Comparison of ENCODE assay signal across 15 mouse cellular contexts in the genomic region with DNA sequence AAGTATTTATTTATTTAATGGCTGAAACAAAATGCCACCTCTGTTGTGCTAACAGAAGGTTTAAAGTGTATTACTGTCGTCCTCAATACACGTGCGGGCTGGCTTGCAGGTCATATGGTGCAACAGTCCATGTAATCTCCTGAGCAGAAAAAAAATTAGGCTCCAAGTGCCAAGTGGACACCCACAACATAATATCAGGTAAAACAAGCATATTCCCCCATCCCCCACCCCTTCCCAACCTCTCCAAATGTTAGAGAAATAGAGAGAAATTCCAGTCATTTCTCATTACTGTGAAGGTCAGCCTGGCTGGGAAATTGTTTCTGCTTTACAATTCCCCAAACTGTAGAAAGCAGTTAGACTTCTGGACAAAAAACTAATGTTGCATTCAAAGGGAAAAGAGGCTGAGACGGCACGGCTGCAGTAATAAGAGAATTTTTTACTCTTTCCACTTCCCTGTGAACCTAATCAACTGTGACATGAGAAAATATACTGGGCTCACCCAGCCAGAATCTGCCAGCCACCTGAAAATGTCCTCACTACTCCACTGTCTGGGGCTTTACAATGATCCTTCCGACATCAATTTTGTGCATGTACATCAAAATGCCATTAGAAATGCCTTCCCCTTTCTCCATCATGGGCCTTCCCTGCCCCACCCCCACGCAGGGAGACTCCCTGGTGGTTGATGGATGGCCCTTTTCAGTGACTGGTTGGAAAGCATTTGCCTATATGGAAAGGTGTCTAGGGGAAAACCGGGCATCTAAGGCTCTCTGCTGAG.
A peak's percentile ranks its signal among the peaks of the same experiment; 100 is the strongest.
DNase-seq lines count a peak whose midpoint lies in the region; ATAC-seq and TF ChIP-seq lines count a peak whose summit lies in the region.
"Had no signal": no experiment of that assay in that cellular context is flagged by ENCODE, and none has a peak within 500 bp of the region (broad histone marks: within the 10 kb centered on the region; RNA-seq: fewer than 3 reads in every experiment).

No protein-coding gene starts in this region.

- H3K4me1 ChIP-seq in limb, embryonic 13.5 days, result peaks cover 13% of the 10 kb centered on the region
- H3K4me1 ChIP-seq in limb, embryonic 10.5 days, result peaks cover 11% of the 10 kb centered on the region
- no peaks in the 10 kb centered on the region for H3K4me1 ChIP-seq in limb, embryonic 14.5 days (ENCODE audit: control insufficient read depth, insufficient read depth, low read length)
- peaks cover 6% of the 10 kb centered on the region; the same call in 1 of the 2 replicates for H3K4me1 ChIP-seq in neural tube, embryonic 14.5 days (ENCODE audit: control insufficient read depth, insufficient read depth, low read length)
- H3K4me1 ChIP-seq in forebrain, embryonic 13.5 days, result no peaks in the 10 kb centered on the region
- H3K4me1 ChIP-seq: liver, embryonic 15.5 days had no signal

- no peak for TF ChIP-seq POLR2A in limb, embryonic 14.5 days (IDR thresholded peaks at IDR 0.05; ENCODE audit: borderline replicate concordance, extremely low read depth, insufficient read depth, insufficient read length)

- H3K4me2 ChIP-seq in limb, embryonic 13.5 days (replicated peaks), result no peak overlapping the region
- no peak overlapping the region for H3K4me2 ChIP-seq in limb, embryonic 14.5 days (replicated peaks; ENCODE audit: low read depth, low read length, severe bottlenecking)
- H3K4me2 ChIP-seq in neural tube, embryonic 14.5 days (ENCODE audit: low read depth, low read length), result no peak overlapping the region; the same call in 1 of the 2 replicates
- H3K4me2 ChIP-seq in forebrain, embryonic 13.5 days, result no peak overlapping the region
- H3K4me2 ChIP-seq: liver, embryonic 15.5 days had no signal

- H3K36me3 ChIP-seq in limb, embryonic 13.5 days, result no peaks in the 10 kb centered on the region
- no peaks in the 10 kb centered on the region for H3K36me3 ChIP-seq in limb, embryonic 10.5 days
- H3K36me3 ChIP-seq in limb, embryonic 14.5 days (ENCODE audit: control insufficient read depth, insufficient read depth, low read length), result no peaks in the 10 kb centered on the region
- no peaks in the 10 kb centered on the region for H3K36me3 ChIP-seq in neural tube, embryonic 14.5 days (ENCODE audit: control insufficient read depth, insufficient read depth, low read length)
- H3K36me3 ChIP-seq in forebrain, embryonic 13.5 days (ENCODE audit: poor library complexity, severe bottlenecking), result no peaks in the 10 kb centered on the region
- H3K36me3 ChIP-seq: liver, embryonic 15.5 days had no signal

- H3K9ac ChIP-seq in limb, embryonic 13.5 days, result no peak overlapping the region
- no peak overlapping the region for H3K9ac ChIP-seq in limb, embryonic 14.5 days (ENCODE audit: low read depth, low read length, severe bottlenecking)
- H3K9ac ChIP-seq in neural tube, embryonic 14.5 days (replicated peaks; ENCODE audit: low read depth, low read length), result no peak overlapping the region
- no peak overlapping the region for H3K9ac ChIP-seq in forebrain, embryonic 13.5 days
- H3K9ac ChIP-seq: liver, embryonic 15.5 days had no signal

- no peak for DNase-seq in limb, embryonic 10.5 days (ENCODE audit: low spot score)
- peak; percentile 25 for DNase-seq in embryo, embryonic 9.5 days (ENCODE audit: extremely low spot score)
- peak; percentile 7 for DNase-seq in limb, embryonic 14.5 days (ENCODE audit: low spot score)
- DNase-seq: cerebellum, adult 18-20 months; heart, adult 11 months; heart, postnatal 36 days; kidney, postnatal 25 days; lung, postnatal 4 days; right cerebral cortex, postnatal 4 days had no signal

- peak; percentile 44; the same call in 1 of the 2 replicates for ATAC-seq in limb, embryonic 13.5 days (ENCODE audit: low FRiP score, low read depth)
- ATAC-seq in limb, embryonic 14.5 days (ENCODE audit: low FRiP score, low read depth), result no peak
- ATAC-seq in neural tube, embryonic 14.5 days (ENCODE audit: low read depth), result peak; percentile 64; the same call in 1 of the 2 replicates
- no peak for ATAC-seq in forebrain, embryonic 13.5 days
- ATAC-seq in erythroid progenitor cell, adult 5-6 weeks (replicated peaks; ENCODE audit: low FRiP score, poor library complexity, severe bottlenecking), result no peak

- H3K4me3 ChIP-seq in limb, embryonic 13.5 days, result no peak overlapping the region
- H3K4me3 ChIP-seq in limb, embryonic 10.5 days, result no peak overlapping the region
- no peak overlapping the region for H3K4me3 ChIP-seq in limb, embryonic 14.5 days (replicated peaks; ENCODE audit: low read length)
- no peak overlapping the region for H3K4me3 ChIP-seq in neural tube, embryonic 14.5 days (ENCODE audit: low read depth, low read length)
- H3K4me3 ChIP-seq in forebrain, embryonic 13.5 days, result no peak overlapping the region
- H3K4me3 ChIP-seq: liver, embryonic 15.5 days had no signal

- H3K9me3 ChIP-seq in limb, embryonic 13.5 days, result no peaks in the 10 kb centered on the region
- no peaks in the 10 kb centered on the region for H3K9me3 ChIP-seq in limb, embryonic 10.5 days (replicated peaks)
- H3K9me3 ChIP-seq in limb, embryonic 14.5 days (ENCODE audit: control insufficient read depth, low read length), result no peaks in the 10 kb centered on the region
- no peaks in the 10 kb centered on the region for H3K9me3 ChIP-seq in neural tube, embryonic 14.5 days (ENCODE audit: control insufficient read depth, low read length)
- H3K9me3 ChIP-seq in forebrain, embryonic 13.5 days (replicated peaks), result no peaks in the 10 kb centered on the region
- H3K9me3 ChIP-seq: liver, embryonic 15.5 days had no signal

- no peaks in the 10 kb centered on the region for H3K27me3 ChIP-seq in limb, embryonic 13.5 days
- no peaks in the 10 kb centered on the region for H3K27me3 ChIP-seq in limb, embryonic 10.5 days (ENCODE audit: low read depth, poor library complexity, severe bottlenecking)
- H3K27me3 ChIP-seq in limb, embryonic 14.5 days (ENCODE audit: control insufficient read depth, insufficient read depth, low read length), result no peaks in the 10 kb centered on the region
- H3K27me3 ChIP-seq in neural tube, embryonic 14.5 days (ENCODE audit: control insufficient read depth, insufficient read depth, low read length), result no peaks in the 10 kb centered on the region
- H3K27me3 ChIP-seq in forebrain, embryonic 13.5 days, result no peaks in the 10 kb centered on the region
- H3K27me3 ChIP-seq: CH12.LX; liver, embryonic 15.5 days had no signal

- WGBS in limb, embryonic 13.5 days, result 41% methylated on average over 8 of the region's 8 CpGs
- 61% methylated on average over 8 of the region's 8 CpGs for WGBS in limb, embryonic 10.5 days
- WGBS in limb, embryonic 14.5 days, result 42% methylated on average over 8 of the region's 8 CpGs
- 31% methylated on average over 8 of the region's 8 CpGs for WGBS in neural tube, embryonic 14.5 days
- 64% methylated on average over 8 of the region's 8 CpGs for WGBS in forebrain, embryonic 13.5 days

- H3K27ac ChIP-seq in limb, embryonic 13.5 days, result no peak overlapping the region
- no peak overlapping the region for H3K27ac ChIP-seq in limb, embryonic 10.5 days
- no peak overlapping the region for H3K27ac ChIP-seq in limb, embryonic 14.5 days (replicated peaks; ENCODE audit: low read depth, low read length)
- no peak overlapping the region for H3K27ac ChIP-seq in neural tube, embryonic 14.5 days (ENCODE audit: low read depth, low read length)
- H3K27ac ChIP-seq in forebrain, embryonic 13.5 days, result no peak overlapping the region
- H3K27ac ChIP-seq: liver, embryonic 15.5 days had no signal

Comparison
In these comparisons a context has a peak if more than half of its experiments do, and no peak if none do; other contexts are left out.
1. ATAC-seq: peak in limb, embryonic 13.5 days (single experiment) and neural tube, embryonic 14.5 days (single experiment); none in limb, embryonic 14.5 days (single experiment), forebrain, embryonic 13.5 days (single experiment) and erythroid progenitor cell, adult 5-6 weeks (single experiment).